Mouse (Mus musculus) liver, embryonic 14.5 days (tissue): ENCODE data around the gene Arhgap22.

Experiments used
- CTCF ChIP-seq: IDR thresholded peaks from 2 replicates; pipeline ENCODE4 v1.5.1; 2016; ENCODE audit warnings: antibody characterized with exemption, low read depth, control low read depth
- EP300 ChIP-seq: IDR thresholded peaks from 2 replicates; pipeline ENCODE4 v1.6.1; 2016; ENCODE audit warnings: antibody characterized with exemption, low read depth

DNA sequence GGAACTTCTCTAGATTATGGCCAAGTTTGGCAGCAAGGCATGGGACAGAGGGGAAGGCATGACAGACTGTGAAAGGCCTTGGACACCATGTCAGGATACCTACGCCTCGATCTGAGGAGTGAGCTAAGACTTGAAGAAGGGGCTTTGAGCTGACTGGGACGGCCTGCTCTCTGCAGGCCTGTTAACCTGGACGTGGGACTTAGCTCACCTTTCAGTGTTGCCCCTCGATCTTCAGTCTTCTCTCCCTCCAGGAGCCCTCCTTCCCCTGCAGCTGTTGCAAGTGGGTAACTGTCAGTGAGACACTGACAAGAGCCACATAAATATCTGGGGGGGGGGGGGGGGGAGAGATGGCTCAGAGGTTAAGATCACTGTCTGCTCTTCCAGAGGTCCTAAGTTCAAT, 34.9 kb downstream of the Arhgap22 start:
- TF ChIP-seq CTCF (no peak), EP300 (no peak)
